Mouse (Mus musculus) left cerebral cortex, adult 9 months (tissue): ENCODE results near the gene Catsper4.

Experiments
- DNase-seq, 2 experiments: peaks; one replicate each; pipeline ENCODE4 v3.0.0; 2022; ENCODE audit warnings: low spot score in 2 of 2

Gene Catsper4

GRCm38 (mm10) chr4:134181825-134182224 is 45.4 kb downstream of the Catsper4 start:
- DNase-seq, result no peak

DNA sequence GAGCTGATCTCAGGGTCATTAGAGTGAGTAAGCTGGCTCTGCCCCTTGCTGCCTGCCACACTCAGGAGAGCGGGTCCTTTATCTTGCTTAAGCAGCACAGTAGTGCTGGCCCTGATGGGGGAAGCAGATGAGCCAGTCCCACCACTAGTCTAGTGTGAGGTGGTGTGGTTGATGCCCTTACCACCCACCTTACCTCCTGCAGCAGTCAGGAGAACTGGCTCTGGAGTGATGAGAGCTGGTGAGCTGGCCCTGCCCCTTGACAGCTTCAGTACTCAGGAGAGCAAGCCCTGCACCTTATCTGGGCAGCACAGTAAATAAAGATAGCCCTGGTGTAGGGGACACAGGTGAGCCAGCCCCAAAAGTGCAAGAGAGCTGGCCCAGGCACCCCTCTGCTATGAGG is 46.1 kb downstream of the Catsper4 start:
- no peak for DNase-seq

DNA sequence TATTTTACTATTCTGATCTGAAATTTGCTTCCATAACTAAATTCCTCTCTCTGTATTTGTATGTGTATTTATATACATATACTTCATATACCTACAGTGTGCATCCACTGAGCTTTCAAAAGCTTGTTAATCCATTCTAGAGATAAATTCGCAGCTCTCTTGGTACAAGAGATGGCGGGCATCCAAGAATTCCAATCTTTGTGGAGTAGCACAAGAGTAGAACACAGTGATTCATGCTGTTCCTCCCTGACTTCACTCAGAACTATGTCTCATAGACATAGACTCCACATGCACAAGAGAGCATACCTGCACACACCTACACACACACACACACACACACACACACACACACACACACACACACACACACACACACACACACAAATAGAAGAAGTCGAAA is 54.8 kb downstream of the Catsper4 start:
- DNase-seq, result peak in 1 of 2 experiments; percentile 27

- no peak for DNase-seq
Measured at GRCm38 (mm10) chr4:134166906-134167305, 60.3 kb downstream of the Catsper4 start.

- no peak for DNase-seq
Measured at GRCm38 (mm10) chr4:134165548-134166465, 61.4 kb downstream of the Catsper4 start.

DNA sequence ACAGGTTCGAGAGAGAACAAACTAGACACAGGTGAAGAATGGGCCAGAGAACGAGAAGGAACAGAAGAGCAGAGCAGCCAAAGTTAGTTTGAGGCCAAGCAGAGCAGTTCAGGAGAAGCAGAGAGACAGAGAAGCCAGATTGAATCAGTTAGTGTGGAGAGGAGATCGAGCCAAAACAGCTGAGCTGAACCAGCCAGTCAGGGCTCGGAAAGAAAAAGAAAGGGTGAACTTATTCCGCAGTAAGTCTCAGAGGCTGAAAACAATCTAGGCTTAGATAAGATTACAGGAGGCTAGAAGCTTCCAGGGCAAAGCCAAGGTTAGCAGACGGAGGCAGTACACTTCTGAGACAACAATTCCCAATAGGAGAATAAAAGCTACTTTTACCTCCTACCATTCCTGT is 62.2 kb downstream of the Catsper4 start:
- DNase-seq, result no peak

DNA sequence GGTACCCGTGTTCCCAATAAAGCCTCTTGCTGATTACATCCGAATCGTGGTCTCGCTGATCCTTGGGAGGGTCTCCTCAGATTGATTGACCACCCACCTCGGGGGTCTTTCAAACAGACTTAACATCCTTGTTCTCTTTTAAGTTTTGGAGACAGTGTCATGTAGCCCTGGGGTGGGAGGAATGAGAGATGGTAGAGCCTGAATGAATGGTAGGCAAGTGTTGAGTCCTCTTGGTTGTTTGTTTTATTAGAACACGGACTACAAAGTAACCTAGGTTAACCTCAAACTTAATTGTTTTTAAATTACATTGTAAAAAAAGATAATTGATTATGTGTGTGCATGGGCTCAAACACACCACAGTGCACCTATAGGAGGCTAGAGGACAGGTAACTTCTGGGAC is 62.6 kb downstream of the Catsper4 start:
- DNase-seq, result no peak
